In the genomic region with DNA sequence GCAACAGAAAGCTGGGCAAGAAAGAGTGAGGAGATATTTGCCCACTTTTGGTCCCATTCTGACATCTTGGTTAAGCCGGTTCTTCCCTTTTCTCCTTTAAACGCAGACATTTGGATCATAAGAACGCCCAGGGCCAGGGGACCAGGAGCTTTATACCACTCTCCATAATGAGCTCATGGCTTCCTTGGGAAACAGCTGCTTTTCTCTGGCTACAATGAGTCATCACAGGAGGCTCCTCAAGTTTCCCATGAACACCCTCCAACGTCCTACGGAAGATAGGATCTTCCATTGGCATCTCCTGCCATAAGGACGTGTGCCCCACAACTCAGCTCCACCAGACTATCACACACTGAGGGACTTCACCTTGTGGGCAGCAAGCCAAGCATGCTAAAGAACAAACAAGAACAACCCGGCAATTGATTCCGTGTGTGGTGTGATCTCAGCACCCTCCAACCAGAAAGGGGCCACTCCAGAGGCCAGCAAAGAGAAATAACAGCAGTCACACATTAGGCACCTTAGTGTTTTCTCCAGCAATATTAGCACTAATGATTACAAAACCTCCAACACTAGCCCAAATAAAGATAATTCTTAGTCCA, we compare ENCODE assay signal across 25 mouse cellular contexts.
DNase-seq lines count a peak whose midpoint lies in the region; ATAC-seq and TF ChIP-seq lines count a peak whose summit lies in the region.
"Had no signal": no experiment of that assay in that cellular context is flagged by ENCODE, and none has a peak within 500 bp of the region (broad histone marks: within the 10 kb centered on the region; RNA-seq: fewer than 3 reads in every experiment).

No protein-coding gene starts in this region.

- TF ChIP-seq CTCF in lung, postnatal 0 days (IDR thresholded peaks at IDR 0.05): no peak
- TF ChIP-seq CTCF in embryonic fibroblast, embryonic 13.5 days (IDR thresholded peaks at IDR 0.05; ENCODE audit: borderline replicate concordance, insufficient read depth, low read length): no peak
- TF ChIP-seq CTCF in stomach, postnatal 0 days (IDR thresholded peaks at IDR 0.05; ENCODE audit: low read depth): no peak

- no peak for TF ChIP-seq POLR2A in embryonic fibroblast, embryonic 13.5 days (IDR thresholded peaks at IDR 0.05; ENCODE audit: low read depth, low read length)

- H3K4me2 ChIP-seq in lung, postnatal 0 days (replicated peaks; ENCODE audit: low read depth, low read length): no peak overlapping the region
- H3K4me2 ChIP-seq in stomach, postnatal 0 days (replicated peaks; ENCODE audit: low read depth): no peak overlapping the region
- H3K4me2 ChIP-seq in hindbrain, embryonic 13.5 days: no peak overlapping the region
- H3K4me2 ChIP-seq in midbrain, embryonic 11.5 days: no peak overlapping the region
- H3K4me2 ChIP-seq: heart, embryonic 13.5 days; kidney, embryonic 15.5 days; liver, embryonic 15.5 days; midbrain, embryonic 12.5 days had no signal

- H3K9ac ChIP-seq in lung, postnatal 0 days (replicated peaks; ENCODE audit: low read depth): no peak overlapping the region
- H3K9ac ChIP-seq in stomach, postnatal 0 days (ENCODE audit: low read length): no peak overlapping the region
- no peak overlapping the region for H3K9ac ChIP-seq in hindbrain, embryonic 13.5 days
- H3K9ac ChIP-seq in midbrain, embryonic 11.5 days (ENCODE audit: low read length): no peak overlapping the region
- H3K9ac ChIP-seq: forebrain, postnatal 0 days; heart, embryonic 13.5 days; kidney, embryonic 15.5 days; liver, embryonic 15.5 days; midbrain, embryonic 12.5 days had no signal

- WGBS in heart, embryonic 10.5 days: 77% methylated on average over 8 of the region's 8 CpGs
- 64% methylated on average over 8 of the region's 8 CpGs for WGBS in lung, postnatal 0 days
- 60% methylated on average over 8 of the region's 8 CpGs for WGBS in stomach, postnatal 0 days
- WGBS in hindbrain, embryonic 13.5 days: 95% methylated on average over 8 of the region's 8 CpGs
- WGBS in midbrain, embryonic 11.5 days: 93% methylated on average over 8 of the region's 8 CpGs

- peaks cover 12% of the 10 kb centered on the region for H3K36me3 ChIP-seq in heart, embryonic 10.5 days
- H3K36me3 ChIP-seq in lung, postnatal 0 days (ENCODE audit: insufficient read depth, low read length): no peaks in the 10 kb centered on the region
- no peaks in the 10 kb centered on the region for H3K36me3 ChIP-seq in stomach, postnatal 0 days (ENCODE audit: control insufficient read depth, insufficient read depth, low read length)
- H3K36me3 ChIP-seq in hindbrain, embryonic 13.5 days: peaks cover 5% of the 10 kb centered on the region; the same call in 1 of the 2 replicates
- H3K36me3 ChIP-seq in midbrain, embryonic 11.5 days (ENCODE audit: control insufficient read depth, insufficient read depth, low read length): no peaks in the 10 kb centered on the region
- H3K36me3 ChIP-seq: embryonic facial prominence, embryonic 10.5 days; hindbrain, embryonic 10.5 days; midbrain, embryonic 12.5 days had no signal

- H3K4me3 ChIP-seq in heart, embryonic 10.5 days: no peak overlapping the region
- no peak overlapping the region for H3K4me3 ChIP-seq in lung, postnatal 0 days (ENCODE audit: low read depth, low read length)
- H3K4me3 ChIP-seq in embryonic fibroblast, embryonic 13.5 days (ENCODE audit: insufficient read depth, low read length): no peak overlapping the region
- H3K4me3 ChIP-seq in stomach, postnatal 0 days (ENCODE audit: low read depth, low read length): no peak overlapping the region
- H3K4me3 ChIP-seq in hindbrain, embryonic 13.5 days: no peak overlapping the region
- no peak overlapping the region for H3K4me3 ChIP-seq in midbrain, embryonic 11.5 days (ENCODE audit: low read depth, low read length)
- H3K4me3 ChIP-seq: embryonic facial prominence, embryonic 10.5 days; heart, embryonic 13.5 days; hindbrain, embryonic 10.5 days; kidney, embryonic 15.5 days; left cerebral cortex, adult 2 months; liver, embryonic 15.5 days; midbrain, embryonic 12.5 days had no signal

- TF ChIP-seq EP300 in lung, postnatal 0 days (IDR thresholded peaks at IDR 0.05): no peak
- no peak for TF ChIP-seq EP300 in stomach, postnatal 0 days (optimal IDR thresholded peaks at IDR 0.05)

- H3K9me3 ChIP-seq in heart, embryonic 10.5 days: no peaks in the 10 kb centered on the region; the same call in 1 of the 2 replicates
- H3K9me3 ChIP-seq in lung, postnatal 0 days (ENCODE audit: low read length): no peaks in the 10 kb centered on the region; the same call in 1 of the 2 replicates
- no peaks in the 10 kb centered on the region for H3K9me3 ChIP-seq in stomach, postnatal 0 days (ENCODE audit: control insufficient read depth, low read length)
- no peaks in the 10 kb centered on the region for H3K9me3 ChIP-seq in hindbrain, embryonic 13.5 days
- no peaks in the 10 kb centered on the region for H3K9me3 ChIP-seq in midbrain, embryonic 11.5 days (ENCODE audit: control insufficient read depth, low read length)
- H3K9me3 ChIP-seq: liver, embryonic 15.5 days; midbrain, embryonic 12.5 days had no signal

- H3K27me3 ChIP-seq in heart, embryonic 10.5 days (ENCODE audit: insufficient read depth, poor library complexity, severe bottlenecking): no peaks in the 10 kb centered on the region
- no peaks in the 10 kb centered on the region for H3K27me3 ChIP-seq in lung, postnatal 0 days (replicated peaks; ENCODE audit: insufficient read depth, low read length)
- H3K27me3 ChIP-seq in stomach, postnatal 0 days (ENCODE audit: control insufficient read depth, insufficient read depth, low read length): no peaks in the 10 kb centered on the region
- no peaks in the 10 kb centered on the region for H3K27me3 ChIP-seq in hindbrain, embryonic 13.5 days
- H3K27me3 ChIP-seq in midbrain, embryonic 11.5 days (ENCODE audit: control insufficient read depth, insufficient read depth, low read length): no peaks in the 10 kb centered on the region
- H3K27me3 ChIP-seq: heart, embryonic 13.5 days; kidney, embryonic 15.5 days; liver, embryonic 15.5 days; midbrain, embryonic 12.5 days had no signal

- peak; percentile 42 to 56 for DNase-seq in heart, adult 18-20 months
- no peak for DNase-seq in heart, embryonic 10.5 days (ENCODE audit: low spot score)
- peak; percentile 10 for DNase-seq in lung, postnatal 0 days (ENCODE audit: low spot score)
- no peak for DNase-seq in lung, postnatal 36 days
- DNase-seq in stomach, postnatal 0 days (ENCODE audit: low spot score): peak; percentile 34
- DNase-seq in midbrain, embryonic 11.5 days (ENCODE audit: low spot score, missing footprints): no peak
- DNase-seq: adrenal gland, postnatal 25 days; cerebellum, adult 11-12 months; cerebellum, postnatal 10 days; forebrain, postnatal 0 days; kidney, postnatal 4 days; layer of hippocampus, adult 9-11 months; lung, postnatal 10 days; spleen, adult 18-20 months had no signal

- no peak overlapping the region for H3K27ac ChIP-seq in heart, embryonic 10.5 days
- no peak overlapping the region for H3K27ac ChIP-seq in lung, postnatal 0 days (ENCODE audit: low read length)
- peak overlapping the region; percentile 63 for H3K27ac ChIP-seq in embryonic fibroblast, embryonic 13.5 days (ENCODE audit: insufficient read depth, low read length)
- H3K27ac ChIP-seq in stomach, postnatal 0 days (replicated peaks): no peak overlapping the region
- no peak overlapping the region for H3K27ac ChIP-seq in hindbrain, embryonic 13.5 days
- H3K27ac ChIP-seq in midbrain, embryonic 11.5 days (ENCODE audit: low read depth, low read length): no peak overlapping the region
- H3K27ac ChIP-seq: embryonic facial prominence, embryonic 10.5 days; heart, embryonic 13.5 days; hindbrain, embryonic 10.5 days; hindbrain, postnatal 0 days; kidney, embryonic 15.5 days; left cerebral cortex, adult 2 months; liver, embryonic 15.5 days; midbrain, embryonic 12.5 days had no signal

- ATAC-seq in lung, postnatal 0 days: no peak
- peak; percentile 71; the same call in 1 of the 2 replicates for ATAC-seq in stomach, postnatal 0 days (ENCODE audit: low FRiP score, low TSS enrichment)
- ATAC-seq in hindbrain, embryonic 13.5 days (ENCODE audit: low FRiP score): no peak
- ATAC-seq in midbrain, embryonic 11.5 days (ENCODE audit: low FRiP score): no peak
- ATAC-seq: forebrain, postnatal 0 days; hindbrain, postnatal 0 days; intestine, embryonic 16.5 days had no signal

- H3K4me1 ChIP-seq in heart, embryonic 10.5 days: no peaks in the 10 kb centered on the region
- H3K4me1 ChIP-seq in lung, postnatal 0 days (ENCODE audit: insufficient read depth, low read depth, low read length): no peaks in the 10 kb centered on the region
- peaks cover 22% of the 10 kb centered on the region for H3K4me1 ChIP-seq in embryonic fibroblast, embryonic 13.5 days (ENCODE audit: control insufficient read depth, insufficient read depth, low read length)
- no peaks in the 10 kb centered on the region; the same call in 1 of the 2 replicates for H3K4me1 ChIP-seq in stomach, postnatal 0 days (replicated peaks; ENCODE audit: control insufficient read depth, insufficient read depth)
- H3K4me1 ChIP-seq in hindbrain, embryonic 13.5 days (replicated peaks): peaks cover 6% of the 10 kb centered on the region
- no peaks in the 10 kb centered on the region for H3K4me1 ChIP-seq in midbrain, embryonic 11.5 days (ENCODE audit: control insufficient read depth, insufficient read depth, low read length)
- H3K4me1 ChIP-seq: embryonic facial prominence, embryonic 10.5 days; hindbrain, embryonic 10.5 days; kidney, embryonic 15.5 days; liver, embryonic 15.5 days had no signal

Comparison
In these comparisons a context has a peak if more than half of its experiments do, and no peak if none do; other contexts are left out.
1. DNase-seq: peak in heart, adult 18-20 months (2 of 2), lung, postnatal 0 days (single experiment) and stomach, postnatal 0 days (single experiment); none in heart, embryonic 10.5 days (single experiment), lung, postnatal 36 days (single experiment) and midbrain, embryonic 11.5 days (single experiment).